Comparison of ENCODE assay signal across 10 mouse cellular contexts in the genomic region with DNA sequence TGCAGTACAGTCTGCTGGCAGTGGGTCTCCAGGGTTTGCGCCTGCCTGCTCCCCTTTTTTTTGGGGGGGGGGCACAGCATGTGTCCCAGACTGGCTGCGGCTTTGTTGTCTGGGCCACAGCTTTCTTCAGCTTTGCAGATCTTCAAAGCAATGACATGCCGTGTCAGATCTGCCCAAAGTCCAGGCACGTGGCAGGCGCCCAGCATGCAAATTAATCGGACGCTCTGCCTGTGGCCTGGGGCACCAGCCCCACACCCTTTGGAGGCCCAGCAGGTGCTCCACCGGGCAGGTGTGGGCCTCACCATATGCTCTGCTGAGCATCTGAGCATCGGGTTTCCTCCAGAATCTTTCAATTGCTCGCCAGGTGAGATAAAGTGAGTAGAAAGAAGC.
DNase-seq lines count a peak whose midpoint lies in the region; ATAC-seq and TF ChIP-seq lines count a peak whose summit lies in the region.
"Had no signal": no experiment of that assay in that cellular context is flagged by ENCODE, and none has a peak within 500 bp of the region (broad histone marks: within the 10 kb centered on the region; RNA-seq: fewer than 3 reads in every experiment).

No protein-coding gene starts in this region.

- H3K36me3 ChIP-seq in liver, adult 2 months (ENCODE audit: control insufficient read depth, insufficient read depth, low read length): no peaks in the 10 kb centered on the region
- H3K36me3 ChIP-seq in liver, embryonic 12.5 days: no peaks in the 10 kb centered on the region
- no peaks in the 10 kb centered on the region for H3K36me3 ChIP-seq in limb, embryonic 11.5 days (ENCODE audit: control insufficient read depth, insufficient read depth, low read length)
- H3K36me3 ChIP-seq: G1E had no signal

- DNase-seq in liver, adult 2 months (ENCODE audit: extremely low read depth, low read depth, low spot score): peak; percentile 51
- DNase-seq in forelimb bud, embryonic 11.5 days (ENCODE audit: low read depth, low spot score): peak; percentile 33
- peak; percentile 52 for DNase-seq in limb, embryonic 11.5 days (ENCODE audit: low spot score)
- no peak for DNase-seq in spleen, adult 18-20 months
- no peak for DNase-seq in lung, postnatal 36 days
- no peak for DNase-seq in ovary, adult 18-20 months (ENCODE audit: low spot score)
- no peak for DNase-seq in spleen, postnatal 36 days (ENCODE audit: low spot score in 2 of 2)
- DNase-seq: lung, postnatal 14 days had no signal

- H3K27me3 ChIP-seq in liver, adult 2 months (ENCODE audit: control insufficient read depth, insufficient read depth, low read length): no peaks in the 10 kb centered on the region
- peaks cover 65% of the 10 kb centered on the region for H3K27me3 ChIP-seq in liver, embryonic 12.5 days (replicated peaks)
- peaks cover 4% of the 10 kb centered on the region; the same call in 1 of the 2 replicates for H3K27me3 ChIP-seq in limb, embryonic 11.5 days (ENCODE audit: control insufficient read depth, insufficient read depth, low read length)

- H3K4me3 ChIP-seq in liver, adult 2 months (ENCODE audit: insufficient read depth, low read depth, low read length): no peak overlapping the region
- H3K4me3 ChIP-seq in liver, embryonic 12.5 days: no peak overlapping the region
- no peak overlapping the region for H3K4me3 ChIP-seq in limb, embryonic 11.5 days (ENCODE audit: low read depth, low read length)

- TF ChIP-seq POLR2A in liver, adult 2 months (IDR thresholded peaks at IDR 0.05; ENCODE audit: extremely low read depth, insufficient read depth, low read length): no peak

- TF ChIP-seq CTCF in liver, adult 2 months (IDR thresholded peaks at IDR 0.05; ENCODE audit: low read depth, low read length): no peak

- H3K9ac ChIP-seq in liver, adult 2 months (ENCODE audit: low read depth, low read length): no peak overlapping the region
- H3K9ac ChIP-seq in liver, embryonic 12.5 days: no peak overlapping the region
- H3K9ac ChIP-seq in limb, embryonic 11.5 days (ENCODE audit: low read length): no peak overlapping the region; the same call in 1 of the 2 replicates

- H3K79me2 ChIP-seq in liver, adult 2 months (ENCODE audit: control insufficient read depth, insufficient read depth, low read length): no peaks in the 10 kb centered on the region

- no peak overlapping the region for H3K27ac ChIP-seq in liver, adult 2 months (replicated peaks; ENCODE audit: insufficient read depth, low read depth, low read length)
- no peak overlapping the region for H3K27ac ChIP-seq in liver, embryonic 12.5 days
- no peak overlapping the region for H3K27ac ChIP-seq in limb, embryonic 11.5 days (replicated peaks; ENCODE audit: low read depth, low read length)

- 32% methylated on average over 10 of the region's 10 CpGs for WGBS in liver, adult 2 months
- 51% methylated on average over 10 of the region's 10 CpGs for WGBS in liver, embryonic 12.5 days (ENCODE audit: insufficient replicate concordance)
- 8% methylated on average over 10 of the region's 10 CpGs for WGBS in limb, embryonic 11.5 days

- no peaks in the 10 kb centered on the region for H3K9me3 ChIP-seq in liver, embryonic 12.5 days (replicated peaks)
- no peaks in the 10 kb centered on the region for H3K9me3 ChIP-seq in limb, embryonic 11.5 days (ENCODE audit: control insufficient read depth, low read length)
- H3K9me3 ChIP-seq: G1E had no signal

- ATAC-seq in liver, embryonic 12.5 days: no peak
- ATAC-seq in limb, embryonic 11.5 days (ENCODE audit: insufficient number of reproducible peaks, low FRiP score, low TSS enrichment, low read depth): no peak

- H3K4me2 ChIP-seq in liver, embryonic 12.5 days: no peak overlapping the region
- H3K4me2 ChIP-seq in limb, embryonic 11.5 days (ENCODE audit: low read depth, severe bottlenecking): no peak overlapping the region

- peaks cover 2% of the 10 kb centered on the region; the same call in 1 of the 2 replicates for H3K4me1 ChIP-seq in liver, adult 2 months (ENCODE audit: control insufficient read depth, insufficient read depth, low read length)
- H3K4me1 ChIP-seq in liver, embryonic 12.5 days: peaks cover 9% of the 10 kb centered on the region
- H3K4me1 ChIP-seq in limb, embryonic 11.5 days (ENCODE audit: control insufficient read depth, insufficient read depth, low read length): peaks cover 42% of the 10 kb centered on the region

Comparison
In these comparisons a context has a peak if more than half of its experiments do, and no peak if none do; other contexts are left out.
1. DNase-seq: peak in liver, adult 2 months (single experiment), forelimb bud, embryonic 11.5 days (single experiment) and limb, embryonic 11.5 days (single experiment); none in spleen, adult 18-20 months (0 of 2), lung, postnatal 36 days (single experiment), ovary, adult 18-20 months (single experiment) and spleen, postnatal 36 days (0 of 2).